Mouse (Mus musculus) lung, embryonic 16.5 days (tissue): ENCODE data around the gene Kdm3a. TPM values are rescaled to one million over a fixed set of nuclear protein-coding genes. Genes with fewer than 3 reads are reported as not detected.

ENCODE experiments used
- ATAC-seq: fragments of 200-750 bp; cut with Nextera tagmentation; 2 replicates; pipeline ENCODE4 v1.8.0; 2017; ENCODE audit warnings: low read depth, mild to moderate bottlenecking, moderate library complexity
- H3K27ac ChIP-seq: fragments of 300-500 bp; sonication (generic); 2 replicates; pipeline ENCODE4 v1.5.1; 2014; ENCODE audit warnings: mild to moderate bottlenecking, control low read depth, low read length
- H3K27me3 ChIP-seq: fragments of 300-500 bp; sonication (generic); 2 replicates; pipeline ENCODE4 v1.6.1; 2014; ENCODE audit warnings: low read depth, low read length, mixed read lengths; ENCODE audit not compliant: control insufficient read depth, insufficient read depth
- H3K36me3 ChIP-seq: fragments of 300-500 bp; sonication (generic); 2 replicates; pipeline ENCODE4 v1.6.1; 2014; ENCODE audit warnings: low read length; ENCODE audit not compliant: control insufficient read depth, insufficient read depth
- H3K4me1 ChIP-seq: fragments of 300-500 bp; sonication (generic); replicated peaks from 2 replicates; pipeline ENCODE4 v1.6.1; 2014; ENCODE audit warnings: low read length, mixed read lengths; ENCODE audit not compliant: control insufficient read depth, insufficient read depth
- H3K4me2 ChIP-seq: fragments of 300-500 bp; sonication (generic); 2 replicates; pipeline ENCODE4 v1.6.1; 2014; ENCODE audit warnings: low read depth, low read length, control low read depth
- H3K4me3 ChIP-seq: fragments of 300-500 bp; sonication (generic); 2 replicates; pipeline ENCODE4 v1.5.1; 2014; ENCODE audit warnings: mild to moderate bottlenecking, low read length, control low read depth
- H3K9ac ChIP-seq: fragments of 300-500 bp; sonication (generic); 2 replicates; pipeline ENCODE4 v1.6.1; 2014; ENCODE audit warnings: low read length, control low read depth
- H3K9me3 ChIP-seq: fragments of 300-500 bp; sonication (generic); 2 replicates; pipeline ENCODE4 v1.6.1; 2016; ENCODE audit warnings: low read length; ENCODE audit not compliant: control insufficient read depth
- WGBS: fragments of 180-500 bp; shearing (Covaris S2); extraction: QIAGEN DNeasy Blood & Tissue Kit; methylation state at CpG from one replicate; pipeline ENCODE4 v1.1.7; 2014; 5-methylcytosine and 5-hydroxymethylcytosine counted together
- polyA plus RNA-seq: library from polyadenylated mRNA; unstranded; fragments of >200 nt; fragmentation: Nextera tagmentation; extraction: Ambion mirVana; gene quantifications from 2 replicates; pipeline ENCODE4 v1.2.1, GENCODE M21; 2015

The Kdm3a gene
- polyA plus RNA-seq, 1 experiment from 2014 or later = 54.2 TPM

DNA sequence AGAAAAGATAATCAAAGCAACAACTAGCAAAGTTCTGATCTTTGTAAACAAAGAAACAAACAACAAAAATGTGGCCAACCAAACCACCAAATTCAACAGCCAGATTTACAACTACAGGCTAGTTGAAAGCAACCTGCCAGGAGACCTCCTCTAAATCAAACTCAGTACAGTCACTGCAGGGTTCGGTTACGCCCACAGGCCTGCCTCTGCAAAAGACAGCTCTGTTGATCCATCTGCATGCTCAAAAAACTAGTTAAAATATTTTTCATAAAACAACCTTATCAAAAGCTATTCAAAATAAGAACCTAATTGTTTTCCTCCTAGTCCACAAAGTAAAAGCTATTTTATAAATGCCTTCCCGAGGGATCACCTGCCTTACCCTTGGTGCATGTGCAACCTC is 25.0 kb downstream of the Kdm3a start:
- no peak for ATAC-seq
- no peaks in the 10 kb centered on the region for H3K27me3 ChIP-seq

DNA sequence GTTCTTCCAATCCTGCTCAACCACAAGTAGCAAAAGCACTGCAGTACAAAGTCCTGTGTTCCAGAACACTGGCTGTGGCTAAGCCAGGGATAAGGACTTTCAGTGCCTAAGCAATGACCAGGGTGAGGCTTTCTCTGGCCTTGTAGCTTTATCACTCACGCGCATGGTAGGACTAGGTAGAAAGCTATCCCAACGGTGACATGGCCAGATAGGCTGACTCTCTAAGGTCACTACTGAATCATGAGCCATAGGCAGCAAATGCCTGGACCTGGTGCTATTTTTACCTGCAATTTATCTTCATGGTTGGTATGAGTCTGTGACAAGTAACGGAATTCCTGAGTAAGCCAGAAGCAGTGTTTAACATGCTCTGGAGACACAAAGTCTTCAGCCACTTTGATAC is 42.6 kb downstream of the Kdm3a start:
- H3K9ac ChIP-seq = no peak overlapping the region
- WGBS = 86% methylated on average over 4 of the region's 4 CpGs
- H3K36me3 ChIP-seq = peaks cover 53% of the 10 kb centered on the region
- H3K27ac ChIP-seq = no peak overlapping the region
- no peaks in the 10 kb centered on the region for H3K4me1 ChIP-seq
- H3K27me3 ChIP-seq = no peaks in the 10 kb centered on the region
- H3K4me2 ChIP-seq = no peak overlapping the region
- no peak for ATAC-seq
- no peaks in the 10 kb centered on the region for H3K9me3 ChIP-seq
- H3K4me3 ChIP-seq = no peak overlapping the region

More for the DNA sequence above, 25.0 kb downstream of the Kdm3a start:
- Histone ChIP-seq H3K4me3 (no peak overlapping the region), H3K4me2 (no peak overlapping the region), H3K36me3 (peaks cover 50% of the 10 kb centered on the region), H3K9me3 (no peaks in the 10 kb centered on the region), H3K4me1 (no peaks in the 10 kb centered on the region), H3K9ac (no peak overlapping the region), H3K27ac (no peak overlapping the region)
- 91% methylated on average over 3 of the region's 3 CpGs for WGBS

DNA sequence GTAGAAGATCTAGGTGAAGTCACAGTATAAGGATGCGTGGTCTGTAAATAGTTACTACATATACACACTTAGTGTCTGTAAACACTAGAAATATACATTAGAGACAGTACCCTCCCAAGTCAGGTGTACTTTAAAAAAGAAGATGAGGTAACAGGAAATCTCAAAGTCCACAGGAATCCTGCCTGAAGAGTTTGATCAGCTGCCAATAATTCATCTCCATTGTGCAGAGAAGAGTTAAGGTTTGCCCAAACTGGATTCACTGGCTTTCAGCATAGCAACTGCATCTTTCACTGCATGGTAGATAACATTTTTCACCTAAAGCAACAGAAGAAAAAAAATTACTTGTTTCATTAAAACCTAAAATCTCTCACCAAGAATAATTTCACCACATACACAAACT is 43.4 kb downstream of the Kdm3a start:
- no peak overlapping the region for H3K27ac ChIP-seq
- no peaks in the 10 kb centered on the region for H3K4me1 ChIP-seq

DNA sequence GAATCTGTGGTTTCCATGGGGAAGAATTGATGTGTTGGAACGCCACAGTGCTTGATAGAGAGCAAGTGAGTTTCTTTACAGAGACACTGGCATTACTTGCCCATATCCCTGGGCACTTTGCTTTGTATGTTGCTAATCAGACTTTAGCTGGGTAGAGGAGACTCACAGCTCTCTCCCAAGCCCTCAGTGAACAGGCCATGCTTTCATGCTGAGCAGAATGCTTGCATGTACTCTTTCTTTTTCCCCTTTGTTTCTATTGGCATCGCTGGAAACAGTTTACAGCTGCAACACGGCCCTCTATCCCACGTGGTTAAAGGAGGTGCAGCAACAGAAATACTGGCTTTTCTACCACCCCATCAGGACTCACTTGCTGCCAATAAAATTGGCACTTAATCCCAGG is 49.6 kb downstream of the Kdm3a start:
- H3K4me3 ChIP-seq = no peak overlapping the region
- H3K36me3 ChIP-seq = peaks cover 10% of the 10 kb centered on the region; the same call in 1 of the 2 replicates
- no peak overlapping the region for H3K9ac ChIP-seq
- no peaks in the 10 kb centered on the region for H3K4me1 ChIP-seq
- no peaks in the 10 kb centered on the region for H3K9me3 ChIP-seq
- H3K27me3 ChIP-seq = no peaks in the 10 kb centered on the region
- 59% methylated on average over 4 of the region's 4 CpGs for WGBS
- no peak for ATAC-seq
- no peak overlapping the region for H3K27ac ChIP-seq
- H3K4me2 ChIP-seq = no peak overlapping the region

More for the DNA sequence above, 43.4 kb downstream of the Kdm3a start:
- 96% methylated on average over 1 of the region's 1 CpGs for WGBS
- H3K9me3 ChIP-seq = no peaks in the 10 kb centered on the region
- H3K4me3 ChIP-seq = no peak overlapping the region
- peaks cover 50% of the 10 kb centered on the region for H3K36me3 ChIP-seq
- H3K27me3 ChIP-seq = no peaks in the 10 kb centered on the region
- no peak overlapping the region for H3K4me2 ChIP-seq
- H3K9ac ChIP-seq = no peak overlapping the region
- ATAC-seq = no peak

DNA sequence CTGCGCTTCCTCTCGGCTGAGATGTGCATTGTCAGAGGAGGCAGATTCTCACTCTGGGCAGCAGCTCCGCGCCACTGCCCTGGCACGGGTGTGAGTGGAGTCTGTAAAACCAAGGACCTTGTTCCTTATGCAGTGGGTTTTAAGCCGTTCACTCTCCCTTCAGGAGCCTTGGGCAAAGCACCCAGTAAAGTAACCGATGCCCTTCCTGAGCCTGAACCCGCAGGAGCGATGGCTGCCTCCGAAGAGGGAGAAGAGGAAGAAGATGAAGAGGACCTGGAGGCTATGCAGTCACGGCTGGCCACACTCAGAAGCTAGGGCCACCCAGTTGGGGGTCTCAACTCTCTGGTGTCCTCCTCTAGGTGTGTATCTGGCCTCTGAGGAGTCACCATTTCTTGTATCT is 53.3 kb downstream of the Kdm3a start:
- ATAC-seq = no peak
- no peaks in the 10 kb centered on the region for H3K27me3 ChIP-seq
- no peaks in the 10 kb centered on the region for H3K9me3 ChIP-seq
- no peak overlapping the region for H3K4me2 ChIP-seq
- 96% methylated on average over 11 of the region's 11 CpGs for WGBS
- H3K27ac ChIP-seq = no peak overlapping the region
- H3K4me3 ChIP-seq = no peak overlapping the region
- no peaks in the 10 kb centered on the region for H3K4me1 ChIP-seq
- H3K36me3 ChIP-seq = 0 out of 2 replicates have a peak, but pooled peaks cover 4% of the 10 kb centered on the region
- no peak overlapping the region for H3K9ac ChIP-seq

DNA sequence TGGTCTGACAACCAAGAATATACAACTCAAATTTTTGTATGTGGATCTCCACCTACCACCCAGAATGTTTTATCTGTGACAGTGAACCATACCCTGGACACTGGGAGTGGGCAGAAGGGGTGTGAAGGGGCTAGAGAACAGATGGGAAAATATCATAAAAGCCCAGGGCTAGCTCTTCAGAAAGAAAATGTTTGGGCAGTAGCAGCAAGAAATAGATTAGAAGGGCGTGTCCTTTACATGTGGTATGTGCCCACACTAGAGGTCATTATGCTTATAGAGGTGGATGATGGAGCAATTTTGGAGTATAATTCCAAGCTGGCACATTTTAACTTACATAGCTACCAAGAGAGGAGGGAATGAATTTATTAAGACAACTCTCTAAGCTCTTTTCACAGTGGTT is 57.4 kb downstream of the Kdm3a start:
- Histone ChIP-seq H3K27ac (no peak overlapping the region), H3K36me3 (peaks cover 6% of the 10 kb centered on the region; the same call in 1 of the 2 replicates), H3K4me1 (no peaks in the 10 kb centered on the region), H3K4me3 (no peak overlapping the region), H3K4me2 (no peak overlapping the region), H3K9me3 (no peaks in the 10 kb centered on the region), H3K27me3 (no peaks in the 10 kb centered on the region), H3K9ac (no peak overlapping the region)
- 92% methylated on average over 1 of the region's 1 CpGs for WGBS
- no peak for ATAC-seq

DNA sequence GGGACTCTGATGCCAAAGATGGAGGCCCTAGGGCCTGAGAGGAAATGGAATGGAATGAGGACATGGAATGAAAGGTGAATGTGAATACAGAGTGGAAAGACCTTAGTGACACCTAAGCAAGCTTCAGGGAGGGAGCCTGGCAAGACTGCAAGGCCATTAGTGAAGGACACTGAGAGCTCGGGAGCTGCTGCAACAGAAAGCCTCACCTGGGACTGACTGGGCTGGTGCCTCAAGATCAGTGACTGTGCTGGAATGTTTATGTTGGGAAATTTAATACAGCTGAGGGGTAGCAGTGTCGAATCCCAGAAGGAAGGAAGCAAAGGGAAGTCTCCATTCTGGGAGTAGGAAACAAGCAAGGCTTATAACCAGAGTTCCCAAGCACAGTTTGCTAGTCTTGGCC is 63.8 kb downstream of the Kdm3a start:
- ATAC-seq = no peak
- Histone ChIP-seq H3K27me3 (no peaks in the 10 kb centered on the region), H3K4me3 (no peak overlapping the region), H3K4me2 (no peak overlapping the region), H3K9me3 (no peaks in the 10 kb centered on the region), H3K27ac (no peak overlapping the region), H3K9ac (no peak overlapping the region), H3K36me3 (peaks cover 5% of the 10 kb centered on the region; the same call in 1 of the 2 replicates), H3K4me1 (no peaks in the 10 kb centered on the region)
- WGBS = 28% methylated on average over 2 of the region's 2 CpGs

DNA sequence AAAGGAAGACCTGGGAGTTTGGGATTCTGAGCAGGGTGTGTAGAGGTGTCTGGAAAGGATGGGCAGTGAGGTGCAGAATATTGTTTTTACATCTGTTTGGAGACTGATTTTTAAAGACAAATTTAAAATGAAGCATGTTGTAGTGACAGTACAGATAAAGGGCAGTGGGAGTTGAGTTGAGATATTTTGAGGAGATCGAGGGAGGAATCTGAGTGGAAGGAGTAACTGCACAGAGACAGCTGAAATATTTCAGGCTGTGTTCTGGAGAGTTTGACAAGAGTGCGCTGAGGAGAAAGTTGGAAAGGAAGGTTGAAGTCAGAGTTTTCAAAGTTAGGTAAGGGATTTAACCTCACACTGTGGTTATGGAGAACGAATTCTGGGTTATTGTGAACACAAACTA is 64.2 kb downstream of the Kdm3a start:
- Histone ChIP-seq H3K4me3 (no peak overlapping the region), H3K9me3 (no peaks in the 10 kb centered on the region), H3K9ac (no peak overlapping the region), H3K4me2 (no peak overlapping the region), H3K4me1 (no peaks in the 10 kb centered on the region), H3K27ac (no peak overlapping the region), H3K36me3 (peaks cover 5% of the 10 kb centered on the region; the same call in 1 of the 2 replicates), H3K27me3 (no peaks in the 10 kb centered on the region)
- ATAC-seq = no peak
- 69% methylated on average over 3 of the region's 3 CpGs for WGBS

DNA sequence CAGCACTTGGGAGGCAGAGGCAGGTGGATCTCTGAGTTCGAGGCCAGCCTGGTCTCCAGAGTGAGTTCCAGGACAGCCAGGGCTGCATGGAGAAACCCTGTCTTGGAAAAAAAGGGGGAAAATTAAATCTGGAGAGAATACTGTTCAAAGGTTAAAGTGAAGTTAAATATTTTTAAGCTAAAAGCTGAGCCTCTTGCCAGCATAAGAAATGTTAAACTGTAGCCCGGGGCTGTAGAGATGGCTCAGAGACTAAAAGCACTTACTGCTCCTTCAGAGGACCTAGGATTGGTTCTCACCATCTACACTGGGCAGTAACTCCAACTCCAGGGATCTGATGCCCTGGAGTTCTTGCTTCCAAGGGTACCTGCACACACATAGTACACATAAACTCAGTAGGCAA is 76.0 kb downstream of the Kdm3a start:
- Histone ChIP-seq H3K27me3 (no peaks in the 10 kb centered on the region), H3K4me3 (no peak overlapping the region), H3K4me2 (no peak overlapping the region), H3K9ac (no peak overlapping the region), H3K9me3 (no peaks in the 10 kb centered on the region), H3K36me3 (0 out of 2 replicates have a peak, but pooled peaks cover 8% of the 10 kb centered on the region), H3K4me1 (no peaks in the 10 kb centered on the region), H3K27ac (no peak overlapping the region)
- ATAC-seq = no peak
- 93% methylated on average over 2 of the region's 2 CpGs for WGBS

DNA sequence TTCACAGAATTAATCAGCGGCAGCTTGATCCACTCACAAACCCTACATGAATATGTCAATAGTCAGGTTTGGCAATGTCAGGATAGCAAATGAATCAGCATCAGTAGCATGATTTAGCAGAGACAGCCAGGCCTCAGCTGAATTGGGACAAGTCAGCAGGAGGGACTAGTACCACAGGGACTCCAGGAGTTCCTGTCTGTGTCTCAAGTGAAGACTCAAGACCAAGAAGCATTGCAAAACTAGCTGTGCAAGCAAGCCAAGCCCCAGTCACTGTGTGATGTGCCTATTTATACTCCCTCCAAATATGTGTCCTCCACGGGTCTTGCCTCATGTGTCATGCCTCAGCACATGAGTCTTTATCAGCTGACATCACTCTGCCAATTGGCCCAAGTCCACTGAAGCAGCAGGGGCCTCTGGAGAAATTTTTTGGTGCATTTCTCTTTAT is 77.3 kb downstream of the Kdm3a start:
- Histone ChIP-seq H3K27ac (no peak overlapping the region), H3K36me3 (0 out of 2 replicates have a peak, but pooled peaks cover 4% of the 10 kb centered on the region), H3K9ac (no peak overlapping the region), H3K4me1 (no peaks in the 10 kb centered on the region), H3K4me2 (no peak overlapping the region), H3K4me3 (no peak overlapping the region), H3K27me3 (no peaks in the 10 kb centered on the region), H3K9me3 (no peaks in the 10 kb centered on the region)
- ATAC-seq = no peak
- WGBS = 65% methylated on average over 2 of the region's 2 CpGs
